ENCODE assay signal across 8 mouse cellular contexts in genomic region chr5:35574653-35575599, GRCm38 (mm10). TPM values are rescaled to one million over a fixed set of nuclear protein-coding genes. Genes with fewer than 3 reads are reported as not detected.
A peak's percentile ranks its signal among the peaks of the same experiment; 100 is the strongest.
DNase-seq lines count a peak whose midpoint lies in the region; ATAC-seq and TF ChIP-seq lines count a peak whose summit lies in the region.

Trmt44 (minus strand) TSS chr5:35575070.

- peaks cover 3% of the 10 kb centered on the region; the same call in 1 of the 2 replicates for H3K27me3 ChIP-seq in E14TG2a.4 (ENCODE audit: insufficient read depth, low read length)
- peaks cover 6% of the 10 kb centered on the region; the same call in 1 of the 2 replicates for H3K27me3 ChIP-seq in forebrain, embryonic 13.5 days
- H3K27me3 ChIP-seq in neural tube, embryonic 15.5 days (replicated peaks) = peaks cover 11% of the 10 kb centered on the region; the same call in 1 of the 2 replicates

- WGBS in forebrain, embryonic 13.5 days = 3% methylated on average over 56 of the region's 56 CpGs
- WGBS in neural tube, embryonic 15.5 days = 3% methylated on average over 56 of the region's 56 CpGs

- peak within 1 kb of the TSS; percentile 89 for H3K27ac ChIP-seq in forebrain, embryonic 13.5 days
- H3K27ac ChIP-seq in neural tube, embryonic 15.5 days (replicated peaks) = peak within 1 kb of the TSS; percentile 86

- peak within 1 kb of the TSS; percentile 98 for H3K4me2 ChIP-seq in forebrain, embryonic 13.5 days
- H3K4me2 ChIP-seq in neural tube, embryonic 15.5 days = peak within 1 kb of the TSS; percentile 97

- ATAC-seq in forebrain, embryonic 13.5 days = peak; percentile 98
- peak; percentile 96 for ATAC-seq in neural tube, embryonic 15.5 days (ENCODE audit: low FRiP score)

- DNase-seq in c-Kit-positive CD71-positive TER-119-positive erythroid progenitor cells, embryonic 14.5 days (ENCODE audit: low spot score) = peak; percentile 78
- peak; percentile 90 to 96 for DNase-seq in heart, postnatal 14 days
- peak; percentile 91 for DNase-seq in layer of hippocampus, adult 11-12 months (ENCODE audit: low spot score)
- DNase-seq in lung, adult 18-20 months = peak; percentile 91 to 93
- DNase-seq in testis, postnatal 14 days (ENCODE audit: low spot score) = peak; percentile 91

- peak within 1 kb of the TSS; percentile 100 for H3K4me3 ChIP-seq in E14TG2a.4 (replicated peaks; ENCODE audit: low read length)
- peak within 1 kb of the TSS; percentile 98 for H3K4me3 ChIP-seq in forebrain, embryonic 13.5 days
- peak within 1 kb of the TSS; percentile 98 for H3K4me3 ChIP-seq in neural tube, embryonic 15.5 days (replicated peaks)

- TF ChIP-seq CTCF in E14TG2a.4 (conservative IDR thresholded peaks at IDR 0.05; ENCODE audit: low read length) = no peak

- H3K9me3 ChIP-seq in E14TG2a.4 (ENCODE audit: low read length) = peaks cover 10% of the 10 kb centered on the region
- H3K9me3 ChIP-seq in forebrain, embryonic 13.5 days (replicated peaks) = no peaks in the 10 kb centered on the region
- no peaks in the 10 kb centered on the region for H3K9me3 ChIP-seq in neural tube, embryonic 15.5 days (replicated peaks)

- peak within 1 kb of the TSS; percentile 86 for H3K9ac ChIP-seq in forebrain, embryonic 13.5 days
- peak within 1 kb of the TSS; percentile 89 for H3K9ac ChIP-seq in neural tube, embryonic 15.5 days (replicated peaks)

- peaks cover 20% of the 10 kb centered on the region for H3K4me1 ChIP-seq in E14TG2a.4 (replicated peaks; ENCODE audit: low read depth, low read length)
- H3K4me1 ChIP-seq in forebrain, embryonic 13.5 days = peaks cover 15% of the 10 kb centered on the region
- peaks cover 15% of the 10 kb centered on the region for H3K4me1 ChIP-seq in neural tube, embryonic 15.5 days

- peaks cover 40% of the 10 kb centered on the region for H3K36me3 ChIP-seq in E14TG2a.4 (ENCODE audit: insufficient read depth, low read length)
- peaks cover 37% of the 10 kb centered on the region for H3K36me3 ChIP-seq in forebrain, embryonic 13.5 days (ENCODE audit: poor library complexity, severe bottlenecking)
- H3K36me3 ChIP-seq in neural tube, embryonic 15.5 days = peaks cover 37% of the 10 kb centered on the region

- intact Hi-C loops in heart, postnatal 14 days (cut with DNase I) = no loop called here

RNA-seq across cellular contexts. Expression of gene Trmt44, which starts in this region (rescaled TPM):
- 7.3 and 9.1 TPM in 2 replicates for polyA plus RNA-seq in forebrain, embryonic 13.5 days (2015; fragmentation: Nextera tagmentation; extraction: Ambion mirVana)
- total RNA-seq in heart, postnatal 14 days (2021) = 1 to 10 TPM; 2.8 to 3.1 TPM
- 5.3 and 6.9 TPM in 2 replicates for polyA plus RNA-seq in neural tube, embryonic 15.5 days (2015; fragmentation: Nextera tagmentation; extraction: Ambion mirVana)

Comparison
In these comparisons a context has a peak if more than half of its experiments do, and no peak if none do; other contexts are left out.
1. Peak in every context shown above with its lines: DNase-seq, ATAC-seq, H3K4me3 ChIP-seq and H3K27ac ChIP-seq.